Mouse (Mus musculus): ENCODE measurements at regions not wholly inside any gene's neighbourhood (a gene's known extent, or its start where the extent isn't known, plus 50 kb on each side); places are given as distances from the start of the nearest gene placed in this dataset.

- TF ChIP-seq ETS1 (conservative IDR thresholded peaks at IDR 0.05; ENCODE audit: low read depth, low read length): no peak; the same call in 1 of the 2 replicates
- no peak for TF ChIP-seq PAX5 (IDR thresholded peaks at IDR 0.05; ENCODE audit: low read length)
- TF ChIP-seq MYC (IDR thresholded peaks at IDR 0.05; ENCODE audit: low read depth, low read length): 0 out of 2 replicates have a peak, but pooled peaks have one; percentile 20
- TF ChIP-seq HCFC1 (IDR thresholded peaks at IDR 0.05; ENCODE audit: low read depth, low read length): peak; percentile 22; the same call in 1 of the 2 replicates
- TF ChIP-seq MAFK (IDR thresholded peaks at IDR 0.05; ENCODE audit: insufficient replicate concordance, low read length): no peak
- no peak for TF ChIP-seq USF2 (conservative IDR thresholded peaks at IDR 0.05; ENCODE audit: low read depth, low read length)
- TF ChIP-seq BHLHE40 (IDR thresholded peaks at IDR 0.05; ENCODE audit: low read depth, low read length): no peak
- no peak for TF ChIP-seq NRF1 (IDR thresholded peaks at IDR 0.05; ENCODE audit: low read depth, low read length)
- TF ChIP-seq SMC3 (IDR thresholded peaks at IDR 0.05; ENCODE audit: low read depth, low read length): no peak
- peak; percentile 51; the same call in 1 of the 2 replicates for TF ChIP-seq NELFE (IDR thresholded peaks at IDR 0.05; ENCODE audit: low read depth, low read length)
- no peak for TF ChIP-seq ELF1 (IDR thresholded peaks at IDR 0.05; ENCODE audit: low read depth, low read length)
- no peak for TF ChIP-seq KAT2A (IDR thresholded peaks at IDR 0.05; ENCODE audit: insufficient replicate concordance, low read length)
- TF ChIP-seq ZMIZ1 (IDR thresholded peaks at IDR 0.05; ENCODE audit: low read depth, low read length): 0 out of 2 replicates have a peak, but pooled peaks have one; percentile 31
- TF ChIP-seq MAX (IDR thresholded peaks at IDR 0.05; ENCODE audit: low read length): no peak
- TF ChIP-seq EP300 (IDR thresholded peaks at IDR 0.05; ENCODE audit: low read length): no peak
- no peak for TF ChIP-seq RCOR1 (conservative IDR thresholded peaks at IDR 0.05; ENCODE audit: low read depth, low read length)
- no peak for TF ChIP-seq CTCF (conservative IDR thresholded peaks at IDR 0.05 in 1 of 2, IDR thresholded peaks at IDR 0.05 in 1 of 2; ENCODE audit: low read depth in 2 of 2, low read length in 2 of 2)
Observed at GRCm38 (mm10) chr2:78973811-78974210, 105.9 kb downstream of the Ube2e3 start (continued).

GRCm38 (mm10) chr2:78974683-78975392 lies 106.9 kb downstream of the Ube2e3 start:
- H3K79me2 ChIP-seq (replicated peaks; ENCODE audit: control insufficient read depth, extremely low read depth, insufficient read depth, poor library complexity, severe bottlenecking): peaks cover 36% of the 10 kb centered on the region
- dilution Hi-C loops (cut with MboI; ENCODE audit: extremely low pct_ligation_motif_present, extremely low pct_unique_long_range_greater_than_20kb, low sequenced_read_pairs): no loop called here
- H3K4me2 ChIP-seq (ENCODE audit: insufficient read depth, low read depth, poor library complexity, severe bottlenecking): peak overlapping the region; percentile 96
- H3K27me3 ChIP-seq (replicated peaks): no peaks in the 10 kb centered on the region
- H3K9ac ChIP-seq (ENCODE audit: insufficient read depth, low read depth): peak overlapping the region; percentile 83
- peak overlapping the region; percentile 92 for H3K27ac ChIP-seq (ENCODE audit: insufficient read depth, low read depth)
- no peaks in the 10 kb centered on the region for H3K36me3 ChIP-seq (replicated peaks in 1 of 2; ENCODE audit: control insufficient read depth in 1 of 2, insufficient read depth in 1 of 2, low read length in 1 of 2)
- peak; percentile 52 for DNase-seq (ENCODE audit: extremely low read depth)
- H3K4me1 ChIP-seq (ENCODE audit: control insufficient read depth in 1 of 2, insufficient read depth in 2 of 2): peaks cover 7 to 54% of the 10 kb centered on the region in 2 experiments
- H3K9me3 ChIP-seq (replicated peaks; ENCODE audit: low read length): no peaks in the 10 kb centered on the region
- in situ Hi-C loops (cut with MboI; ENCODE audit: low pct_ligation_motif_present, low pct_unique_long_range_greater_than_20kb, low sequenced_read_pairs): loop anchor here (10.0 to 25.0 kb wide), 2 partner anchors 160 to 387 kb away; no protein-coding TSS in a partner anchor
- peak overlapping the region in 2 of 3 experiments; percentile 31 for H3K4me3 ChIP-seq (replicated peaks in 1 of 3; ENCODE audit: low read depth in 2 of 3, low read length in 2 of 3, poor library complexity in 1 of 3)
- TF ChIP-seq UBTF (IDR thresholded peaks at IDR 0.05; ENCODE audit: low read depth, low read length) (no peak), ETS1 (conservative IDR thresholded peaks at IDR 0.05; ENCODE audit: low read depth, low read length) (0 out of 2 replicates have a peak, but pooled peaks have one; percentile 13), SMC3 (IDR thresholded peaks at IDR 0.05; ENCODE audit: low read depth, low read length) (no peak), RCOR1 (conservative IDR thresholded peaks at IDR 0.05; ENCODE audit: low read depth, low read length) (peak; percentile 41; the same call in 1 of the 2 replicates), GABPA (IDR thresholded peaks at IDR 0.05; ENCODE audit: insufficient replicate concordance, low read depth, low read length) (no peak), POLR2A (IDR thresholded peaks at IDR 0.05; ENCODE audit: low read depth, low read length) (peak; percentile 43; the same call in 1 of the 2 replicates), SIN3A (IDR thresholded peaks at IDR 0.05; ENCODE audit: low read length) (no peak), USF1 (IDR thresholded peaks at IDR 0.05; ENCODE audit: low read depth, low read length) (no peak), NELFE (IDR thresholded peaks at IDR 0.05; ENCODE audit: low read depth, low read length) (peak; percentile 31; the same call in 1 of the 2 replicates), CHD2 (IDR thresholded peaks at IDR 0.05; ENCODE audit: low read length) (peak; percentile 54), IRF4 (IDR thresholded peaks at IDR 0.05; ENCODE audit: low read depth, low read length) (peak; percentile 77), MAX (IDR thresholded peaks at IDR 0.05; ENCODE audit: low read length) (no peak), TBP (conservative IDR thresholded peaks at IDR 0.05; ENCODE audit: low read depth, low read length) (peak; percentile 82), RAD21 (IDR thresholded peaks at IDR 0.05; ENCODE audit: low read depth, low read length) (no peak), EP300 (IDR thresholded peaks at IDR 0.05; ENCODE audit: low read length) (peak; percentile 65), ZMIZ1 (IDR thresholded peaks at IDR 0.05; ENCODE audit: low read depth, low read length) (peak; percentile 53; the same call in 1 of the 2 replicates), PAX5 (IDR thresholded peaks at IDR 0.05; ENCODE audit: low read length) (no peak), TCF12 (IDR thresholded peaks at IDR 0.05; ENCODE audit: low read depth, low read length) (peak; percentile 83), MXI1 (IDR thresholded peaks at IDR 0.05; ENCODE audit: low read depth, low read length) (0 out of 2 replicates have a peak, but pooled peaks have one; percentile 6), KAT2A (IDR thresholded peaks at IDR 0.05; ENCODE audit: insufficient replicate concordance, low read length) (0 out of 2 replicates have a peak, but pooled peaks have one; percentile 37), JUN (IDR thresholded peaks at IDR 0.05; ENCODE audit: insufficient read depth, low read depth, low read length) (no peak), MEF2A (IDR thresholded peaks at IDR 0.05; ENCODE audit: borderline replicate concordance, low read depth, low read length) (no peak), ELF1 (IDR thresholded peaks at IDR 0.05; ENCODE audit: low read depth, low read length) (peak; percentile 55), MAZ (IDR thresholded peaks at IDR 0.05; ENCODE audit: low read depth, low read length) (no peak), ZC3H11A (IDR thresholded peaks at IDR 0.05; ENCODE audit: low read depth, low read length) (no peak), E2F4 (IDR thresholded peaks at IDR 0.05; ENCODE audit: insufficient replicate concordance, low read depth, low read length) (no peak), BHLHE40 (IDR thresholded peaks at IDR 0.05; ENCODE audit: low read depth, low read length) (peak; percentile 80)
